Mouse (Mus musculus) heart, embryonic 13.5 days (tissue): ENCODE measurements around the gene Susd3. TPM values are rescaled to one million over a fixed set of nuclear protein-coding genes. Genes with fewer than 3 reads are reported as not detected.

Experiments used
- ATAC-seq: fragments of 200-750 bp; cut with Nextera tagmentation; 2 replicates; pipeline ENCODE4 v1.8.0; 2017; ENCODE audit warnings: moderate TSS enrichment; ENCODE audit not compliant: insufficient number of reproducible peaks, low FRiP score, low TSS enrichment; ENCODE audit errors: extremely low read depth
- H3K27ac ChIP-seq: fragments of 300-500 bp; sonication (generic); replicated peaks from 2 replicates; pipeline ENCODE4 v1.5.1; 2015; ENCODE audit warnings: moderate library complexity, mild to moderate bottlenecking, inconsistent platforms
- H3K27me3 ChIP-seq: fragments of 300-500 bp; sonication (generic); replicated peaks from 2 replicates; pipeline ENCODE4 v1.6.1; 2015; ENCODE audit warnings: mild to moderate bottlenecking, inconsistent platforms
- H3K36me3 ChIP-seq: fragments of 300-500 bp; sonication (generic); 2 replicates; pipeline ENCODE4 v1.6.1; 2015; ENCODE audit warnings: mild to moderate bottlenecking, inconsistent platforms
- H3K4me1 ChIP-seq: fragments of 300-500 bp; sonication (generic); 2 replicates; pipeline ENCODE4 v1.6.1; 2015; ENCODE audit warnings: inconsistent platforms
- H3K4me2 ChIP-seq: fragments of 300-500 bp; sonication (generic); 2 replicates; pipeline ENCODE4 v1.6.1; 2015; ENCODE audit warnings: inconsistent platforms, mild to moderate bottlenecking, moderate library complexity
- H3K4me3 ChIP-seq: fragments of 300-500 bp; sonication (generic); 2 replicates; pipeline ENCODE4 v1.5.1; 2015; ENCODE audit warnings: moderate library complexity, mild to moderate bottlenecking, inconsistent platforms
- H3K9ac ChIP-seq: fragments of 300-500 bp; sonication (generic); 2 replicates; pipeline ENCODE4 v1.6.1; 2015; ENCODE audit warnings: inconsistent platforms, mild to moderate bottlenecking, moderate library complexity
- H3K9me3 ChIP-seq: fragments of 300-500 bp; sonication (generic); 2 replicates; pipeline ENCODE4 v1.6.1; 2016; ENCODE audit warnings: inconsistent platforms
- WGBS: fragments of 180-500 bp; shearing (Covaris S2); methylation state at CpG from one replicate; pipeline ENCODE4 v1.1.7; 2015; ENCODE audit warnings: mixed read lengths; 5-methylcytosine and 5-hydroxymethylcytosine counted together
- polyA plus RNA-seq: library from polyadenylated mRNA; unstranded; fragments of >200 nt; fragmentation: Nextera tagmentation; extraction: Ambion mirVana; gene quantifications from 2 replicates; pipeline ENCODE4 v1.2.1, GENCODE M21; 2015

Susd3 gene
- polyA plus RNA-seq, 1 experiment from 2014 or later, result 1.9 TPM

DNA sequence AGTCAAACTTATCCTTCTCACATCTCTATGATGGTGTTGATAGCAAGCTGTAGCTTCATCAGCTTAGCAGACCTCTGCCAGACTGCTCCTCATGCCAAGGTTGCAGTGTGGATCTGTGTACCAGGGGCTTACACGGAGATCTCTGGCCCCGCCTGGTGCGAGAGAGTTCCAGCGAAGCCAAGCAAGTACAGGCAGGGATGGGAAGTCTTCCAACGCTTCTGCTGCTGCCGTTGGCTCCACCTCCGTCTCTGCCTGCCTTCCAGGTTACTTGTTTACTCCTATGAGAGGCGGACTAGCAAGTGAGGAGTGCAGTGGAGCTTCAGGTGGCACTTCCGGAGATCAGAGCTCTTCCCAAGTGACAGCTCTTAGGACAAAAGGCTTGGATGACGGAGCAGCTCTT is 24.2 kb downstream of the Susd3 start:
- Histone ChIP-seq H3K27me3 (peaks cover 30% of the 10 kb centered on the region), H3K9me3 (0 out of 2 replicates have a peak, but pooled peaks cover 4% of the 10 kb centered on the region), H3K4me2 (peak overlapping the region; percentile 45), H3K27ac (no peak overlapping the region), H3K4me3 (no peak overlapping the region), H3K9ac (peak overlapping the region; percentile 21; the same call in 1 of the 2 replicates), H3K36me3 (no peaks in the 10 kb centered on the region), H3K4me1 (no peaks in the 10 kb centered on the region; the same call in 1 of the 2 replicates)
- ATAC-seq, result no peak
- WGBS, result 11% methylated on average over 10 of the region's 10 CpGs

- Histone ChIP-seq H3K4me1 (peaks cover 10% of the 10 kb centered on the region), H3K9ac (no peak overlapping the region), H3K4me3 (no peak overlapping the region), H3K27ac (no peak overlapping the region), H3K4me2 (no peak overlapping the region), H3K9me3 (0 out of 2 replicates have a peak, but pooled peaks cover 4% of the 10 kb centered on the region), H3K36me3 (no peaks in the 10 kb centered on the region), H3K27me3 (peaks cover 30% of the 10 kb centered on the region)
- WGBS, result 14% methylated on average over 5 of the region's 5 CpGs
- ATAC-seq, result no peak
These were observed 27.6 kb downstream of the Susd3 start for GRCm38 (mm10) chr13:49220912-49221311.

DNA sequence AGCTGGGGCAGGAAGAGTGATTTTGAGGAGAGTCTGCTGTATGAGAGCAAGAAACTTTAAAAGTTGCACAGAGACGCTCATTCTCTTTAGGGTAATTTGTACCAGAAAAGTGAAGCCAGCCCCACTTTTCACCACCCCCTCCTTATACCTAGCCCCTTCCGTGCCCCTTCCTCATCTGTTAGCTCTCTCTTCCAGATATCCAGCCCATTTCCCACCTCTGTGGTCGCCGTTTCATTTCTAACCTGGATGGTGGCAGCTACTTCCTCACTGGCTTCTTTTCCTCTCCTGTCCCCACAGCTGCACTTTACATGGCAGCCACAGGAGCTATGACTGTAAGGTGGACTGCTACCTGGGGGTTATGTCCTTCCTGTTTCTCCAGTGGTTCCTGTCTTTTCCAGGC is 29.1 kb downstream of the Susd3 start:
- no peak overlapping the region for H3K9ac ChIP-seq
- ATAC-seq, result no peak

GRCm38 (mm10) chr13:49218651-49219050 is 29.9 kb downstream of the Susd3 start:
- Histone ChIP-seq H3K27me3 (peaks cover 15% of the 10 kb centered on the region), H3K27ac (no peak overlapping the region), H3K4me2 (no peak overlapping the region), H3K36me3 (no peaks in the 10 kb centered on the region), H3K9me3 (0 out of 2 replicates have a peak, but pooled peaks cover 4% of the 10 kb centered on the region), H3K4me3 (no peak overlapping the region), H3K9ac (no peak overlapping the region), H3K4me1 (peaks cover 26% of the 10 kb centered on the region)
- ATAC-seq, result no peak
- WGBS, result 53% methylated on average over 3 of the region's 3 CpGs

More for the DNA sequence above, 29.1 kb downstream of the Susd3 start:
- no peak overlapping the region for H3K27ac ChIP-seq
- peaks cover 22% of the 10 kb centered on the region for H3K27me3 ChIP-seq
- H3K4me3 ChIP-seq, result no peak overlapping the region
- no peaks in the 10 kb centered on the region for H3K36me3 ChIP-seq
- 0 out of 2 replicates have a peak, but pooled peaks cover 4% of the 10 kb centered on the region for H3K9me3 ChIP-seq
- peaks cover 19% of the 10 kb centered on the region for H3K4me1 ChIP-seq
- 71% methylated on average over 4 of the region's 4 CpGs for WGBS
- no peak overlapping the region for H3K4me2 ChIP-seq

DNA sequence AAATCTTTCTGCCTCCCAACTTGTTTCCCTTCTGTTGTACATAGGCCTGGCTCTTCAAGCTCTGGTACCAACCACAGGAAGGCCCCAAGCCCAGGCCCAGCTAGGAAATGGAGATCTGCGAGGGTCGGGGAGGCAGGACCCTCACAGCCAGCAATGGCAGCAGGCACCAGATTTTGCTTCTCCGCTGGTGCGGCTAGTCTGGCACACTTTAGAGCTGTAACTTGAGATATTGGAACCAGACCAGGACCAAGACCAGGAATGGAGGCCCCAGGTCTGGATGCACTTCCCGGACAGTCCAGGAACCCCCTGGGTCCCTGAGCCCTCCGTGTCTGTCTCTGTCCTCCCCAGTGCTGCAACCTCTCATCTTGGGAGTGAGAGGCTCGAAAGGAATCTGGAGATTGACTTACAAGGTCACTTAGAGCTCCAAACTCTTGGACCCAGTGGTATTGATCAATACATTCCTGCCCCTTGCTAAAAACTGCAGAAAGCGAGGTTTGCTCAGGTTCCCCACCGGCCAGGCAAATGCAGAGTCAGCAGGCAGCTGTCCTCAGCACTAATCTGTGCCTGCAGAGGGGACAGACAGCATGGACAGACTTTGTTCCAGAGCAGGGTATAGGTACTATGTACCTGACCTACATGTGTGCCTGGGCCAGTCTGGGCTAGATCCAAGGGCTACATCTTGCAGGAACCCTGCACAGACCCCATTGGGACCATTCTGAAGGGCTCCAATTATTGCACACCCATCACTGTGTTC is 31.5 kb downstream of the Susd3 start:
- peak overlapping the region; percentile 90; the same call in 1 of the 2 replicates for H3K9ac ChIP-seq
- H3K4me2 ChIP-seq, result peak overlapping the region; percentile 74
- no peaks in the 10 kb centered on the region for H3K36me3 ChIP-seq
- H3K9me3 ChIP-seq, result 0 out of 2 replicates have a peak, but pooled peaks cover 4% of the 10 kb centered on the region
- 52% methylated on average over 9 of the region's 9 CpGs for WGBS
- peak overlapping the region; percentile 89 for H3K27ac ChIP-seq
- no peak overlapping the region for H3K4me3 ChIP-seq
- H3K4me1 ChIP-seq, result peaks cover 40% of the 10 kb centered on the region
- no peak for ATAC-seq
- H3K27me3 ChIP-seq, result peaks cover 3% of the 10 kb centered on the region; the same call in 1 of the 2 replicates

GRCm38 (mm10) chr13:49216220-49216552 is 32.3 kb downstream of the Susd3 start:
- Histone ChIP-seq H3K4me1 (peaks cover 48% of the 10 kb centered on the region), H3K9me3 (0 out of 2 replicates have a peak, but pooled peaks cover 3% of the 10 kb centered on the region), H3K27me3 (0 out of 2 replicates have a peak, but pooled peaks cover 3% of the 10 kb centered on the region), H3K9ac (peak overlapping the region; percentile 90), H3K4me2 (peak overlapping the region; percentile 74), H3K36me3 (no peaks in the 10 kb centered on the region), H3K4me3 (peak overlapping the region; percentile 80), H3K27ac (peak overlapping the region; percentile 89)
- WGBS, result 4% methylated on average over 17 of the region's 17 CpGs
- peak; percentile 27; the same call in 1 of the 2 replicates for ATAC-seq

DNA sequence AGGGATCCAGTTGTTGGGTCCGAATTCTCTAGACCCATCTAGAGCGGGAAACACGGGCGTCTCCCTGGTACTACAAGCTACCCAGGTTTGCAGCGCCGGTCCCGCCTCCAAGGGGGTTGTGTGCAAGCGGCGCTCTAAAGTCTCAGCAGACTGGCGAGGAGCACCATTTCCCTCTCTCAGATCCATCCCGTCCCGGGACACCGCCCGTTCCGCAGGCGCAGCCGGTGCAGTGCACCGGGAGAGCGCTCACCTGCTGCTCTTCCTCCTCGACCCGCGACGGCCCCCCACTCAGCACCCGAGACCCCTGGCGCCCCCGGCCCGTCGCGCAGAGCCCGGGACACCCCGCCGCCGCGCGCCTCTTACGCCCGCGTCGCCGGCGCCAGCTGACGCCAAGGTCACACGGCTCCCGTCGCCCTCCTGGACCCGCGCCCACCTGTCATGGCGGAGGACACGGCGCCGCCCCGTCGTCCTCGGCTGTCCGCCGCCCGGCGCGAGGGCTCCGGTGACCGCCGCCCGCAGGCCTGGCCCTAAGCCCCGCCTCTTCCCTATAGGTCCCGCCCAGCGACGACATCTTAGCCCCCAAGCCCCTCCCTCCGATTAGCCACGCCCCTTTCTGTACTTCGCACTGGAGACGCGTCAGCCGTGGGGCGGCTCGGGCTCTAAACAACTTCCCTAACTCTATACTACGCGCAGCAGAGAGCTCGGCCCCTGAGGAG is 32.8 kb downstream of the Susd3 start, which contains the start of gene Card19:
Gene Card19, minus strand, starts transcription at position 534 of the 716 bp plus-strand sequence.
- Histone ChIP-seq H3K27me3 (0 out of 2 replicates have a peak, but pooled peaks cover 3% of the 10 kb centered on the region), H3K9me3 (no peaks in the 10 kb centered on the region), H3K27ac (peak within 1 kb of the TSS; percentile 89), H3K9ac (peak within 1 kb of the TSS; percentile 90), H3K4me1 (peaks cover 53% of the 10 kb centered on the region), H3K4me3 (peak within 1 kb of the TSS; percentile 80), H3K4me2 (peak within 1 kb of the TSS; percentile 74), H3K36me3 (no peaks in the 10 kb centered on the region)
- peak; percentile 78 for ATAC-seq
- under 1% methylated on average over 76 of the region's 78 CpGs for WGBS

- H3K4me2 ChIP-seq, result peak overlapping the region; percentile 74
- peak overlapping the region; percentile 89 for H3K27ac ChIP-seq
- peak overlapping the region; percentile 90 for H3K9ac ChIP-seq
- peak overlapping the region; percentile 80 for H3K4me3 ChIP-seq
- no peak for ATAC-seq
- 0 out of 2 replicates have a peak, but pooled peaks cover 3% of the 10 kb centered on the region for H3K27me3 ChIP-seq
- WGBS, result 6% methylated on average over 5 of the region's 5 CpGs
- peaks cover 57% of the 10 kb centered on the region for H3K4me1 ChIP-seq
- H3K36me3 ChIP-seq, result no peaks in the 10 kb centered on the region
- no peaks in the 10 kb centered on the region for H3K9me3 ChIP-seq
These were observed 33.4 kb downstream of the Susd3 start for GRCm38 (mm10) chr13:49215128-49215503.

DNA sequence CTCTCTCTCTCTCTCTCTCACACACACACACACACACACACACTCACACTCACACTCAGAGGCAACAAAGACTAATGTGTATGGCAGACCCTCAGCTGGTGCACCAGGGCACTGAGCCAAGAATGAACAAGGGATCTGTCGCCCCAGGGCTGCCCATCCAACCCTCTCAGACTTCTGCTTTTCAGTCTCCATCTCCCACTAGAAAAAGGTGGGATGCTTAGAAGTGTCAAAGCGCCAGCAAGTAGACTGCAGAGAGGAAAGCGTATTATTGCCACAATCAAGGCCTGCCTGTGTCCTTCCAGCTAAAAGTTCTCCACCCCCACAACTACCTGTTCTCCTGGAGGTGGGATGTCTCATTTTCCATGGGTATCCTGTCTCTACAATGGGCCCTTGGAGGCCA is 34.1 kb downstream of the Susd3 start:
- peak overlapping the region; percentile 90 for H3K9ac ChIP-seq
- H3K36me3 ChIP-seq, result no peaks in the 10 kb centered on the region
- ATAC-seq, result no peak
- no peaks in the 10 kb centered on the region for H3K27me3 ChIP-seq
- H3K27ac ChIP-seq, result 0 out of 2 replicates have a peak overlapping the region, but pooled peaks have one; percentile 16
- peak overlapping the region; percentile 74 for H3K4me2 ChIP-seq
- 63% methylated on average over 3 of the region's 3 CpGs for WGBS
- H3K9me3 ChIP-seq, result no peaks in the 10 kb centered on the region
- H3K4me1 ChIP-seq, result peaks cover 61% of the 10 kb centered on the region
- H3K4me3 ChIP-seq, result peak overlapping the region; percentile 80

DNA sequence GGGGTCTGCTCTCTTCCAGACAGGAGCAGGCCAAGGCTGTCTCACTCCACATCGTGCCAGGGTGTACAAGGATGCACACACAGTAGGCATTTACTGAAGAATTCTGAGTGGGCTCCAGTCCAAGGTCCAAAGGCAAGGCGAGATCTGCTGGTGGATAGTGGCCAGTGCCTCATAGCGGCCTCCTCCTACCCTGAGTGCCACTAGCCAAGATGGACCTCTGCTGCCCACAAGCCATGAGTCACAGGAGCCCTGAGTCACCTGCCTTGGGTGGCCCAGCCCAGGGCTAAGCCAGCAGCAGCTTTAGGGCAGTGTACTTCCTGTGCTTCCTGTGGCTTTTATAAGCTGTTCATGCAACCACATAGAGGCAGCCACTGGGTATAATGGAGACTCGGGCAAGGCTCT is 35.0 kb downstream of the Susd3 start:
- Histone ChIP-seq H3K27me3 (no peaks in the 10 kb centered on the region), H3K4me3 (peak overlapping the region; percentile 0; the same call in 1 of the 2 replicates), H3K4me2 (peak overlapping the region; percentile 74), H3K4me1 (peaks cover 64% of the 10 kb centered on the region), H3K27ac (peak overlapping the region; percentile 16; the same call in 1 of the 2 replicates), H3K9ac (peak overlapping the region; percentile 53; the same call in 1 of the 2 replicates), H3K36me3 (no peaks in the 10 kb centered on the region), H3K9me3 (no peaks in the 10 kb centered on the region)
- ATAC-seq, result no peak
- 50% methylated on average over 4 of the region's 4 CpGs for WGBS
